ENCODE assay signal across 11 mouse cellular contexts in genomic region chr4:123425672-123426272, GRCm38 (mm10).
A peak's percentile ranks its signal among the peaks of the same experiment; 100 is the strongest.
DNase-seq lines count a peak whose midpoint lies in the region; ATAC-seq and TF ChIP-seq lines count a peak whose summit lies in the region.
"Had no signal": no experiment of that assay in that cellular context is flagged by ENCODE, and none has a peak within 500 bp of the region (broad histone marks: within the 10 kb centered on the region; RNA-seq: fewer than 3 reads in every experiment).

No protein-coding gene starts in this region.

- H3K36me3 ChIP-seq in hindbrain, postnatal 0 days (ENCODE audit: insufficient read depth, low read length), result 0 out of 2 replicates have a peak, but pooled peaks cover 4% of the 10 kb centered on the region
- peaks cover 43% of the 10 kb centered on the region for H3K36me3 ChIP-seq in hindbrain, embryonic 10.5 days
- H3K36me3 ChIP-seq in limb, embryonic 14.5 days (ENCODE audit: control insufficient read depth, insufficient read depth, low read length), result no peaks in the 10 kb centered on the region

- no peak overlapping the region for H3K4me2 ChIP-seq in hindbrain, postnatal 0 days (ENCODE audit: low read depth, low read length)
- no peak overlapping the region for H3K4me2 ChIP-seq in limb, embryonic 14.5 days (replicated peaks; ENCODE audit: low read depth, low read length, severe bottlenecking)

- no peak for ATAC-seq in hindbrain, postnatal 0 days
- no peak for ATAC-seq in limb, embryonic 14.5 days (ENCODE audit: low FRiP score, low read depth)
- ATAC-seq in neutrophil, adult 5-6 weeks (ENCODE audit: extremely low read depth, insufficient number of reproducible peaks, low FRiP score, poor library complexity, severe bottlenecking), result peak; percentile 41; the same call in 1 of the 2 replicates
- ATAC-seq: inflammation-experienced regulatory T-cells, adult 6 months had no signal

- peak; percentile 15 for DNase-seq in hindbrain, postnatal 0 days (ENCODE audit: low spot score)
- no peak for DNase-seq in hindbrain, embryonic 10.5 days (ENCODE audit: low spot score)
- peak; percentile 79 for DNase-seq in fat pad, adult 2 months (ENCODE audit: extremely low read depth, low read depth, low spot score)
- peak; percentile 59 for DNase-seq in limb, embryonic 14.5 days (ENCODE audit: low spot score)
- no peak for DNase-seq in layer of hippocampus, adult 11-12 months (ENCODE audit: low spot score)
- no peak for DNase-seq in thymus, postnatal 36 days
- DNase-seq in left cerebral cortex, adult 9 months (ENCODE audit: low spot score in 2 of 2), result no peak
- DNase-seq: thymus, postnatal 4 days had no signal

- H3K9me3 ChIP-seq in hindbrain, postnatal 0 days (ENCODE audit: low read length), result no peaks in the 10 kb centered on the region
- no peaks in the 10 kb centered on the region for H3K9me3 ChIP-seq in hindbrain, embryonic 10.5 days
- H3K9me3 ChIP-seq in limb, embryonic 14.5 days (ENCODE audit: control insufficient read depth, low read length), result no peaks in the 10 kb centered on the region
- H3K9me3 ChIP-seq: megakaryocyte, embryonic 14.5 days had no signal

- H3K4me3 ChIP-seq in hindbrain, postnatal 0 days (ENCODE audit: low read length), result no peak overlapping the region
- no peak overlapping the region for H3K4me3 ChIP-seq in hindbrain, embryonic 10.5 days
- no peak overlapping the region for H3K4me3 ChIP-seq in limb, embryonic 14.5 days (replicated peaks; ENCODE audit: low read length)
- H3K4me3 ChIP-seq: megakaryocyte, embryonic 14.5 days had no signal

- no peaks in the 10 kb centered on the region for H3K27me3 ChIP-seq in hindbrain, postnatal 0 days (ENCODE audit: insufficient read depth, low read length)
- no peaks in the 10 kb centered on the region for H3K27me3 ChIP-seq in hindbrain, embryonic 10.5 days (ENCODE audit: insufficient read depth, poor library complexity, severe bottlenecking)
- no peaks in the 10 kb centered on the region for H3K27me3 ChIP-seq in limb, embryonic 14.5 days (ENCODE audit: control insufficient read depth, insufficient read depth, low read length)
- H3K27me3 ChIP-seq: megakaryocyte, embryonic 14.5 days had no signal

- no peak overlapping the region for H3K9ac ChIP-seq in hindbrain, postnatal 0 days (replicated peaks; ENCODE audit: low read length)
- no peak overlapping the region for H3K9ac ChIP-seq in limb, embryonic 14.5 days (ENCODE audit: low read depth, low read length, severe bottlenecking)

- 71% methylated on average over 1 of the region's 1 CpGs for WGBS in hindbrain, postnatal 0 days
- 86% methylated on average over 1 of the region's 1 CpGs for WGBS in hindbrain, embryonic 10.5 days
- 81% methylated on average over 1 of the region's 1 CpGs for WGBS in limb, embryonic 14.5 days

- no peak for TF ChIP-seq POLR2A in limb, embryonic 14.5 days (IDR thresholded peaks at IDR 0.05; ENCODE audit: borderline replicate concordance, extremely low read depth, insufficient read depth, insufficient read length)

- H3K27ac ChIP-seq in hindbrain, postnatal 0 days, result no peak overlapping the region
- no peak overlapping the region for H3K27ac ChIP-seq in hindbrain, embryonic 10.5 days
- no peak overlapping the region for H3K27ac ChIP-seq in limb, embryonic 14.5 days (replicated peaks; ENCODE audit: low read depth, low read length)

- H3K4me1 ChIP-seq in hindbrain, postnatal 0 days (ENCODE audit: insufficient read depth, low read length), result no peaks in the 10 kb centered on the region
- 0 out of 2 replicates have a peak, but pooled peaks cover 2% of the 10 kb centered on the region for H3K4me1 ChIP-seq in hindbrain, embryonic 10.5 days (replicated peaks)
- peaks cover 4% of the 10 kb centered on the region; the same call in 1 of the 2 replicates for H3K4me1 ChIP-seq in limb, embryonic 14.5 days (ENCODE audit: control insufficient read depth, insufficient read depth, low read length)

- TF ChIP-seq CTCF in hindbrain, postnatal 0 days (IDR thresholded peaks at IDR 0.05; ENCODE audit: low read depth), result no peak

Comparison
In these comparisons a context has a peak if more than half of its experiments do, and no peak if none do; other contexts are left out.
1. DNase-seq: peak in hindbrain, postnatal 0 days (single experiment), fat pad, adult 2 months (single experiment) and limb, embryonic 14.5 days (single experiment); none in hindbrain, embryonic 10.5 days (single experiment), layer of hippocampus, adult 11-12 months (single experiment), thymus, postnatal 36 days (0 of 2) and left cerebral cortex, adult 9 months (0 of 2).